Mouse (Mus musculus): ENCODE measurements around the gene Slc47a1.

GRCm38 (mm10) chr11:61411221-61411620 lies 33.1 kb upstream of the Slc47a1 start:
- TF ChIP-seq CTCF (IDR thresholded peaks at IDR 0.05; ENCODE audit: insufficient read depth, low read length) (no peak), POLR2A (IDR thresholded peaks at IDR 0.05; ENCODE audit: borderline replicate concordance, extremely low read depth, low read depth, low read length) (no peak)
